Mouse (Mus musculus): Measurements from ENCODE around the gene Zc3h18.

GRCm38 (mm10) chr8:122383039-122383438 is 6.6 kb downstream of the Zc3h18 start:
- TF ChIP-seq POLR2A (IDR thresholded peaks at IDR 0.05; ENCODE audit: control insufficient read depth, extremely low read depth, insufficient read depth, low read length, poor library complexity) (no peak), CTCF (IDR thresholded peaks at IDR 0.05; ENCODE audit: borderline replicate concordance, control insufficient read depth, extremely low read depth, insufficient read depth, low read length, poor library complexity) (no peak)

Measured in thymus, adult 2 months (tissue).